Mouse (Mus musculus) stomach, embryonic 15.5 days (tissue): ENCODE data around the gene Ankrd13a. TPM values are rescaled to one million over a fixed set of nuclear protein-coding genes. Genes with fewer than 3 reads are reported as not detected.
"Not testable (repeated sequence)": the region's sequence is repeated elsewhere in the genome, so short reads cannot be mapped to it uniquely, and the experiment has no call there.

Experiments
- ATAC-seq: fragments of 200-750 bp; cut with Nextera tagmentation; 2 replicates; pipeline ENCODE4 v1.8.0; 2017; ENCODE audit warnings: low read depth, moderate number of reproducible peaks, moderate TSS enrichment; ENCODE audit not compliant: insufficient read depth, low FRiP score
- H3K27ac ChIP-seq: fragments of 300-500 bp; sonication (generic); 2 replicates; pipeline ENCODE4 v1.5.1; 2015; ENCODE audit warnings: mild to moderate bottlenecking, inconsistent platforms
- H3K27me3 ChIP-seq: fragments of 300-500 bp; sonication (generic); replicated peaks from 2 replicates; pipeline ENCODE4 v1.6.1; 2015; ENCODE audit warnings: inconsistent platforms
- H3K36me3 ChIP-seq: fragments of 300-500 bp; sonication (generic); 2 replicates; pipeline ENCODE4 v1.6.1; 2015; ENCODE audit warnings: inconsistent platforms
- H3K4me1 ChIP-seq: fragments of 300-500 bp; sonication (generic); 2 replicates; pipeline ENCODE4 v1.6.1; 2015; ENCODE audit warnings: inconsistent platforms
- H3K4me2 ChIP-seq: fragments of 300-500 bp; sonication (generic); 2 replicates; pipeline ENCODE4 v1.6.1; 2015; ENCODE audit warnings: mild to moderate bottlenecking, inconsistent platforms
- H3K4me3 ChIP-seq: fragments of 300-500 bp; sonication (generic); replicated peaks from 2 replicates; pipeline ENCODE4 v1.5.1; 2015; ENCODE audit warnings: inconsistent platforms
- H3K9ac ChIP-seq: fragments of 300-500 bp; sonication (generic); 2 replicates; pipeline ENCODE4 v1.6.1; 2015; ENCODE audit warnings: inconsistent platforms
- H3K9me3 ChIP-seq: fragments of 300-500 bp; sonication (generic); 2 replicates; pipeline ENCODE4 v1.6.1; 2016; ENCODE audit warnings: inconsistent platforms
- WGBS: fragments of 180-500 bp; shearing (Covaris S2); methylation state at CpG from one replicate; pipeline ENCODE4 v1.1.7; 2015; 5-methylcytosine and 5-hydroxymethylcytosine counted together
- polyA plus RNA-seq: library from polyadenylated mRNA; unstranded; fragments of >200 nt; fragmentation: Nextera tagmentation; extraction: Ambion mirVana; gene quantifications from 2 replicates; pipeline ENCODE4 v1.2.1, GENCODE M21; 2015

Gene Ankrd13a
- polyA plus RNA-seq, 1 experiment from 2014 or later: 49.0 TPM

GRCm38 (mm10) chr5:114816599-114816998 is 42.1 kb downstream of the Ankrd13a start:
- no peak for ATAC-seq
- no peak overlapping the region for H3K4me2 ChIP-seq
- H3K9ac ChIP-seq: no peak overlapping the region
- no peak overlapping the region for H3K4me3 ChIP-seq
- no peaks in the 10 kb centered on the region for H3K4me1 ChIP-seq
- no peaks in the 10 kb centered on the region for H3K9me3 ChIP-seq
- H3K27me3 ChIP-seq: no peaks in the 10 kb centered on the region
- 49% methylated on average over 6 of the region's 6 CpGs for WGBS
- H3K36me3 ChIP-seq: peaks cover 3% of the 10 kb centered on the region; the same call in 1 of the 2 replicates
- H3K27ac ChIP-seq: no peak overlapping the region

DNA sequence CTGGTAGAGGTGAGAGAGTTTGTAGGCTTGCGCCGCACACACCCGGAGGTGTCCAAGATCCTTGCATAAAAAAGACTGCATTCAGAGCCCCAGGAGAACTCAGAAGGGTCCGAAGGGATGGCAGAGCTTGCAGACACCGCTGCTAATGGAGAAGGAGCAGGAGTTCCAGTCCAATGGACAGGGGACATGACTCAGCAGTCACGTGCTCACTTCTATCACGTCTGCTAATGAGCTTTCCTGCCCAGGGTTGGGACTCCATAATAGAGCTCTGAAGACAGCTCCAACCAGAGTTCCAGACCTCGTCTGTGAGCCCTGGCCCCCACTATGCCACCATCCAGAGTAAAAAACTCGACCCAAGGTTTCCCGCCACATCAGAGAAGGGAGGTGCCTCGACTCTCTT is 43.6 kb downstream of the Ankrd13a start:
- H3K9ac ChIP-seq: no peak overlapping the region
- H3K27me3 ChIP-seq: no peaks in the 10 kb centered on the region
- H3K36me3 ChIP-seq: peaks cover 3% of the 10 kb centered on the region; the same call in 1 of the 2 replicates
- WGBS: 80% methylated on average over 11 of the region's 11 CpGs
- H3K9me3 ChIP-seq: no peaks in the 10 kb centered on the region
- no peaks in the 10 kb centered on the region for H3K4me1 ChIP-seq
- ATAC-seq: no peak
- no peak overlapping the region for H3K4me3 ChIP-seq
- H3K27ac ChIP-seq: no peak overlapping the region
- H3K4me2 ChIP-seq: no peak overlapping the region

DNA sequence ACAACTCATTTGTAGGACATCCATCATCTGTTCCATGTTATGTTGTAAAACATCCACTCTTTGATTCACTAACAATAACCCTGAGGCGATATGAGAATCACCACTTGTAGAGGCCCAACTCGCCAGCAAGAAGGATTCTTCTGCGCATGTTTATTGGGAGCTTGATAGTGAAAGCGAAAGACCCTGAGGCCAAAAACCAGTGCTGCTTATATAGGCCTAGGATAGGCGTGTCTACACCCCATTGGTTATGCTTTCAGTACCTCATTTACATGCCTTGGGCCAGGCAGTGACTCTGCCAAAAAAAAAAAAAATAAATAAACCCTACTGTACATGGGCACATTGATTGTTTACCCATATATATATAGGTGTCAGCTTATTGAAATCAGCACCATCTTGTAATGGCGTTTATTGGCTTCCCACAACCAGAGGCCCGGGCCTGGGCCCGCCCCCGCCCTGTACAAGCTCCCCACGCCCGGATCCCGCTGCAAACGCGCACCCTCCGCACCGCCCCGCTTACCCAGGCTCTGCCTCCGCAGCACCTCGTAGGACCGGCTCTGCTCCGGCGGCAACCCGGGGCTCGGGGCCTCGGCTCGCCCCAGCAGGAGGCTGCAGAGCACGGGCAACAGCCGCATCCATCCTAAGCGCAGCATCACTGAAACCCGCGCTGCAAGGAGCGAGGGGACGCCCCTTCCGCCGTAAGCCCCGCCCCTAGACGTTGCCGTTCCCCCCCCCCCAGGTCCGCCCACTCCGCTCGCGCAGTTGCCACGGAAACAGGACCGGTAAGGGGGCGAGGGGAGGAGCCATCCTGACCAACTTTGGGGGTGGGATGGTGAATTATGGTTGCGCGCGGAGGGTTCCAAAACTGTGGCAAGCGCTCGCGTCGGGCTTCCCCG is 48.6 kb downstream of the Ankrd13a start, which contains the start of gene 1500011B03Rik:
Gene 1500011B03Rik (minus strand): TSS at position 673 of the 893 bp plus-strand sequence.
- WGBS: 9% methylated on average over 53 of the region's 53 CpGs
- peak within 1 kb of the TSS; percentile 70 for H3K4me3 ChIP-seq
- H3K27ac ChIP-seq: peak within 1 kb of the TSS; percentile 77
- no peaks in the 10 kb centered on the region for H3K9me3 ChIP-seq
- H3K27me3 ChIP-seq: no peaks in the 10 kb centered on the region
- H3K4me1 ChIP-seq: peaks cover 8% of the 10 kb centered on the region
- peaks cover 3% of the 10 kb centered on the region; the same call in 1 of the 2 replicates for H3K36me3 ChIP-seq
- peak within 1 kb of the TSS; percentile 81 for H3K4me2 ChIP-seq
- H3K9ac ChIP-seq: peak within 1 kb of the TSS; percentile 63; the same call in 1 of the 2 replicates
- ATAC-seq: peak; percentile 76

DNA sequence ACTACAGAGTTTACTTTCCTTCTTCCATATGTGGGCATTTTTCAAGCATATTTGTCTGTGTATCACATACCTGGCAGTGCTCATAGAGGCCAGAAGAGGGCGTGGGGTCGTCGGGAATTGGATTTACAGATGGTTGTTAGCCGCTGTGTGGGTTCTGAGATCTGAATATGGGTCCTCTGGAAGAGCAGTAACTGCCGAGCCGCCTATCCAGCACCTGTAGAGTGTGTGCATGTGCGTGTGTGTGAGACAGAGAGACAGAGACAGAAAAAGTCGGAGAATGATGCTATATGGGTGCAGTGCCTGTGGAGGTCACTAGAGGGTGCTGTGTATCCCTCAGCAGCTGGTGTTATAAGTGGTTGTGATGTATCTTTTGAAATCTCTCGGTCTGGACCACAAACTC is 49.7 kb downstream of the Ankrd13a start:
- Histone ChIP-seq H3K9ac (no peak overlapping the region), H3K4me2 (peak overlapping the region; percentile 17; the same call in 1 of the 2 replicates), H3K27ac (no peak overlapping the region), H3K4me1 (peaks cover 8% of the 10 kb centered on the region), H3K27me3 (no peaks in the 10 kb centered on the region), H3K36me3 (peaks cover 3% of the 10 kb centered on the region; the same call in 1 of the 2 replicates), H3K9me3 (no peaks in the 10 kb centered on the region), H3K4me3 (no peak overlapping the region)
- ATAC-seq: no peak
- 18% methylated on average over 9 of the region's 9 CpGs for WGBS

DNA sequence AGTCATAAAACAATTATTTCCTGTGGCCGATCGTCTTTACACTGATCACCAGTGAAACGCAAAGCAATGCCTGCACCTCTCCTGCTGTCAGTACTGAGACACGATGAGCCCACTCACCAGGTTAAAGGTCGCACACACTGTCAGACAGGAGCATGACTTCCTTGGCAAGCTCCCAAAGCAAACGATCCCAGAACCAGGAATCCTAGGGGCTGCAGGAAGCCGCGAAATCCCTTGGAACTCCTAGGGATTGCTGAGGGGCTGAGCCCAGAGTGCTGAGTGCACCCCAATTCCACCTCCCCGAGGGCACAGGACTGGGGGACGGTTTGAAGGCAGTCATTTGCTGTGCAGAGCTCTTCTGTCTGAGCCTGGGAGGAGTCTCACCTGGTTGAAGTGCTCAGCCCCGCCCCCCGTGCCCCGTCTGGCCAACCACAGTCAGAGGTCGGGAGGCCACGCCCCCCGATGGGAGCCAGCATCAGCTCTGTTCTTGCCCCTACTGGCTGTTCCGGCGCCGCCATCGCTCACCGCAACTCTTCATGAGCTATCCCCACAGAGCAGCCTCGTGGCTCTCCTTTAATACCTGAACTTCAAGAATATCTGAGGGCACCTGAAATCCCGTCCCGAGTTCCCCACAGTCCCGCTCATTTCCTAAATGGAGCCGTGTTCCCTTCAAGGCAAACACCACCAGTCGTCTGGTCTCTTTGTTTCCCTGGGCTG is 51.7 kb downstream of the Ankrd13a start:
- ATAC-seq: peak; percentile 85
- Histone ChIP-seq H3K4me2 (peak overlapping the region; percentile 83), H3K27me3 (no peaks in the 10 kb centered on the region), H3K9ac (no peak overlapping the region), H3K36me3 (peaks cover 3% of the 10 kb centered on the region; the same call in 1 of the 2 replicates), H3K9me3 (no peaks in the 10 kb centered on the region), H3K27ac (no peak overlapping the region; the same call in 1 of the 2 replicates), H3K4me3 (peak overlapping the region; percentile 40), H3K4me1 (peaks cover 8% of the 10 kb centered on the region)
- 7% methylated on average over 27 of the region's 27 CpGs for WGBS

GRCm38 (mm10) chr5:114827427-114827826 is 53.0 kb downstream of the Ankrd13a start:
- ATAC-seq: no peak
- Histone ChIP-seq H3K27me3 (no peaks in the 10 kb centered on the region), H3K36me3 (no peaks in the 10 kb centered on the region), H3K27ac (no peak overlapping the region), H3K4me1 (peaks cover 8% of the 10 kb centered on the region), H3K4me3 (no peak overlapping the region), H3K4me2 (no peak overlapping the region), H3K9me3 (no peaks in the 10 kb centered on the region), H3K9ac (no peak overlapping the region)
- 74% methylated on average over 12 of the region's 12 CpGs for WGBS

- no peak for ATAC-seq
Observed at GRCm38 (mm10) chr5:114829740-114830139, 55.3 kb downstream of the Ankrd13a start.

DNA sequence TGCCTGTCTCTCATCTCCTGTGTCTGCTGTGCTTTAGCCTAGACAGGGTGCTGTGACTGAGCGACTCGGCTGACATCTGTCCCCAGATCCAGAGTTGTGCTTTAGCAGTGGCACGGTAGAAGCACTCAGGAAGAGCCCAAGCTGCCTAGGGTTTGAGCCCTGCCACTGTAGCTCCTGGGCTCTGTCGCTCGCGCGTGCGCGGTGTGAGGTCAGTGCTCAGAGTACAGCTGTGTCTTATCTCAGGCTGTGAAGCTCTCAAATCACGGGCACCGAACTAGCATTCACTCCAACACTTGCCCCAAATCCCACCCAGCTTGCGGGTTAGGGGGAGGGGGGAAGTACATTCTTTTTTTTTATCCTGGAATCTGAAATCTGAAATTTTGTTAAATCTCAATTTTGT is 62.4 kb downstream of the Ankrd13a start:
- Histone ChIP-seq H3K27me3 (no peaks in the 10 kb centered on the region), H3K4me3 (no peak overlapping the region), H3K9ac (no peak overlapping the region), H3K4me1 (0 out of 2 replicates have a peak, but pooled peaks cover under 1% of the 10 kb centered on the region), H3K4me2 (no peak overlapping the region), H3K9me3 (no peaks in the 10 kb centered on the region), H3K27ac (no peak overlapping the region), H3K36me3 (no peaks in the 10 kb centered on the region)
- WGBS: 36% methylated on average over 12 of the region's 12 CpGs
- ATAC-seq: no peak

More at GRCm38 (mm10) chr5:114829740-114830139, 55.3 kb downstream of the Ankrd13a start:
- peaks cover 8% of the 10 kb centered on the region for H3K4me1 ChIP-seq
- no peak overlapping the region for H3K4me2 ChIP-seq
- H3K9me3 ChIP-seq: no peaks in the 10 kb centered on the region
- H3K27me3 ChIP-seq: no peaks in the 10 kb centered on the region
- no peaks in the 10 kb centered on the region for H3K36me3 ChIP-seq
- no peak overlapping the region for H3K9ac ChIP-seq
- no peak overlapping the region for H3K4me3 ChIP-seq
- H3K27ac ChIP-seq: no peak overlapping the region
- 69% methylated on average over 3 of the region's 3 CpGs for WGBS

DNA sequence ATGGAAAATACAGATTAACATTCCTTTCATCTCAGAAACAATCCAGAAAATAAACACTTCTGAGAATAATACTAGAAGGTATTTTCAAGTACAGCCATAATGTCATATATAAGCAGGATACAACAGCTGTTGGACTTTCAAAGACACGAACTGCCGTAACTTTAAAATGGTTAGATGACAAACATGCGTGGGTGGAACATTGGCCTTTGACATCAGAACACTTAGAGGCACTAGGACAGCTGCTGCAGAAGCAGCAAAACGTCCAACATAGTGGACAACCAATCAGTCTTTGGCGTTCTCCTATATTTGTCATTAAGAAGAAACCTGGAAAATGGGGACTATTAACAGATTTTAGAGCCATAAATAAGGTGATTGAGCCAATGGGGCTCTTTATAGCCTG is 66.0 kb downstream of the Ankrd13a start:
- not testable (repeated sequence) for H3K27ac ChIP-seq, H3K4me2 ChIP-seq, H3K4me3 ChIP-seq, H3K36me3 ChIP-seq, H3K9me3 ChIP-seq, H3K4me1 ChIP-seq, H3K9ac ChIP-seq, ATAC-seq, H3K27me3 ChIP-seq
- WGBS: 37% methylated on average over 5 of the region's 5 CpGs

GRCm38 (mm10) chr5:114842155-114842554 is 67.7 kb downstream of the Ankrd13a start:
- WGBS: 36% methylated on average over 3 of the region's 3 CpGs
- not testable (repeated sequence) for H3K4me3 ChIP-seq, ATAC-seq

DNA sequence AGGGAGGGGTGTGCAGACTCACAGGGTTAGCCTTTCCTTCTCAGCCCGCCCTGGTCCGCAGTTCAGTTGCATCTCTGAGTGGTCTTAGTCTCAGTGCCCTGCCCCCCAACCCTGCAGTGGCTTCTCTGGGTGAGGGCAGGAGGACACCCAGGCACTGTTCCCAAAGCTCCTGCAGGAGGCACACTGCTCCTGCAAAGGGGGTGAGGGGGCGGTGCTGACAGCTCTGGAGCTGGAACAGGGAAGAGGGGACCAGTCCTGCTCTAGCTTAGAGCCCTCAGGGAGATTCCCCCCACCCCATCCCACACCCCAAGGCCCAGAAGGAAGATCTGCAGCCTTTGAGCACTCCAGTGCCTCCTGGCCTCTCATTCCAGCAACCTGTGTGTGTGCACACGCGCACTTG is 68.2 kb downstream of the Ankrd13a start:
- Histone ChIP-seq H3K4me1 (0 out of 2 replicates have a peak, but pooled peaks cover 8% of the 10 kb centered on the region), H3K9ac (no peak overlapping the region), H3K27ac (no peak overlapping the region), H3K4me3 (no peak overlapping the region), H3K9me3 (no peaks in the 10 kb centered on the region), H3K36me3 (no peaks in the 10 kb centered on the region), H3K4me2 (no peak overlapping the region), H3K27me3 (no peaks in the 10 kb centered on the region)
- ATAC-seq: no peak
- 63% methylated on average over 5 of the region's 5 CpGs for WGBS

More at GRCm38 (mm10) chr5:114842155-114842554, 67.7 kb downstream of the Ankrd13a start:
- not testable (repeated sequence) for H3K9me3 ChIP-seq, H3K36me3 ChIP-seq, H3K27me3 ChIP-seq, H3K27ac ChIP-seq, H3K4me2 ChIP-seq, H3K4me1 ChIP-seq, H3K9ac ChIP-seq

DNA sequence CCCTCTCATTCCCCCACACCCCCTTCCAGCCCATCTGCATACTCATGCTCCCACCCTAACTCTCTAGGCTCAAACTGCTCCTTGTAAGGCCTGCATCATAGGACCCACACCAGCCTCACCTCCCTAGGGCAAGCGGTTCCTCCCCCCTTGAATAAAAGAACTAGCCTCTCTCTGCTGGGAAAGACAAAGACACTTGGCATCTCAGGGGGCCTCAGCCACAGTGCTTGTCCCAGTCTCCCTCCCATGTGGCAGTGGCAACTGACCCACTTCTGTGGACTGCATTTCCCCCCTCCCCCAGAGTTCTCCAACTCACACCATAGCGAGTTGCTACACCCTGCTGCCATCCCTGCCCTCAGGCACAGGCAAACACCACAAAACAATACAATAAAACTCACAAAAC is 69.9 kb downstream of the Ankrd13a start:
- 73% methylated on average over 2 of the region's 2 CpGs for WGBS
- not testable (repeated sequence) for H3K27ac ChIP-seq

More for the DNA sequence above, 69.9 kb downstream of the Ankrd13a start:
- H3K36me3 ChIP-seq, H3K4me2 ChIP-seq, H3K9me3 ChIP-seq, H3K4me3 ChIP-seq, H3K4me1 ChIP-seq, H3K9ac ChIP-seq, ATAC-seq, H3K27me3 ChIP-seq: not testable (repeated sequence)
